In genomic region chr12:26288347-26288746, GRCm38 (mm10) we compare ENCODE assay signal across 12 mouse cellular contexts.
"Had no signal": no experiment of that assay in that cellular context is flagged by ENCODE, and none has a peak within 500 bp of the region (broad histone marks: within the 10 kb centered on the region; RNA-seq: fewer than 3 reads in every experiment).

No protein-coding gene starts in this region.

- DNase-seq: retina, postnatal 1 day; right cerebral cortex, adult 18-20 months; right cerebral cortex, postnatal 14 days; right cerebral cortex, postnatal 25 days; right cerebral cortex, postnatal 4 days; spleen, adult 18-20 months; thymus, adult 18-20 months; thymus, adult 2 months; thymus, postnatal 14 days; thymus, postnatal 25 days; thymus, postnatal 36 days; thymus, postnatal 4 days had no signal
